Mouse (Mus musculus): Measurements from ENCODE around the gene Zfp790. TPM values are rescaled to one million over a fixed set of nuclear protein-coding genes. Genes with fewer than 3 reads are reported as not detected.
"Not testable (repeated sequence)": the region's sequence is repeated elsewhere in the genome, so short reads cannot be mapped to it uniquely, and the experiment has no call there.

Zfp790 gene
- total RNA-seq, 1 experiment from 2014 or later: 13.3 TPM

DNA sequence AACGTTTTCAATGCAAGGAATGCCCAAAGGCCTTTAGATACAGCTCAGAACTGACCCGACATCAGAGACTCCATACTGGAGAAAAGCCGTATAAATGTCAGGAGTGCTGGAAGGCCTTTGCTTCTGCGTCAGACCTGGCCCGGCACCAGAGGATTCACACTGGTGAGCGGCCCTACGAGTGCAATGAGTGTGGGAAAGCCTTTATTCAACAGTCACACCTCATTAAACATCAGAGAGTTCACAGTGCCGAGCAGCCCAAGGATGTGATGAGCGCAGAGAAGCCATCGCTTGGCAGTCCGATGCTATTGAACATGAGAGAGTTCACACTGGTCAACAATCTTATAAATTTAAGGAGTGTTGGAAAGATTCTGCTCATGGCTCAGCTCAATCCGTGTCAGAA, 13.9 kb downstream of the Zfp790 start:
- no peak for ATAC-seq (ENCODE audit: extremely low read depth, insufficient number of reproducible peaks, low FRiP score, poor library complexity, severe bottlenecking)

- ATAC-seq (ENCODE audit: extremely low read depth, insufficient number of reproducible peaks, low FRiP score, poor library complexity, severe bottlenecking): no peak
These were observed 20.9 kb downstream of the Zfp790 start for GRCm38 (mm10) chr7:29836816-29837215.

DNA sequence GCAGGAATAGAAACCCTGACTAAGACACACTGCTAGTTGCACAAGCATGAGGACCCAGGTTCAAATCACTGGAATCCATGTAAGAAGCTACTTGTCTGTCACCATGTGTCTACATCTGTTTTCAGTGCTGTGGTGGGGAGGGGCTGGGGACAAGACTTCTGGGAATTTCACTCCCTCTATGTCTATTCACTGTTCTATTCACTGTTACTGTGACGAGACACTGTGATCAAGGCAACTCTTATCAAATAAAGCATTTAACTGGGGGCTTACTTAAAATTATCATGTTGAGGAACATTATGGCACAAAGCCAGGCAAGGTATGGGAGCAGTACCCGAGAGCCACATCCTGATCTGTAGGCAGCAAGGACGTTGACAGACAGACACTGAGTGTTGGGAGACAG, 23.3 kb downstream of the Zfp790 start:
- ATAC-seq (ENCODE audit: extremely low read depth, insufficient number of reproducible peaks, low FRiP score, poor library complexity, severe bottlenecking): no peak

DNA sequence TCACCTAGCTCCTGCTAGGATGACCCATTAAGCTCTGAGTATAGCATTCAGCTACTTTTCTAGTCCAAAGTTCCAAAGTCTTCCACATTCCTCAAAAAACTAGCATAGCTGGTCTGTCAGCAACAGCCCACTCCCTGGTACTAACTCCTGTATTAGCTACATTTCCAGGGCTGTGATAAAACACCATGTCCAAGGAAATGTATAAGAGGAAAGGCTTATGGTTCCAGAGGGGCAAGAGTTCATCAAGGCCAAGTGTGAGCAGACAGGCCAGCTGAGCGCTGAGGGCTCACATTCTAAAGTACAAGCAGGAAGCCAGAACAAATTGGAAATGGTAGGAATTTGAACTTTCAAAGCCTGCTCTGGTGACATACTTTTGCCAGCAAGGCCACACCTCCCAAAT, 26.2 kb downstream of the Zfp790 start:
- ATAC-seq (ENCODE audit: extremely low read depth, insufficient number of reproducible peaks, low FRiP score, poor library complexity, severe bottlenecking): no peak

- ATAC-seq (ENCODE audit: extremely low read depth, insufficient number of reproducible peaks, low FRiP score, poor library complexity, severe bottlenecking): no peak
These were observed 28.7 kb downstream of the Zfp790 start for GRCm38 (mm10) chr7:29844616-29845015.

DNA sequence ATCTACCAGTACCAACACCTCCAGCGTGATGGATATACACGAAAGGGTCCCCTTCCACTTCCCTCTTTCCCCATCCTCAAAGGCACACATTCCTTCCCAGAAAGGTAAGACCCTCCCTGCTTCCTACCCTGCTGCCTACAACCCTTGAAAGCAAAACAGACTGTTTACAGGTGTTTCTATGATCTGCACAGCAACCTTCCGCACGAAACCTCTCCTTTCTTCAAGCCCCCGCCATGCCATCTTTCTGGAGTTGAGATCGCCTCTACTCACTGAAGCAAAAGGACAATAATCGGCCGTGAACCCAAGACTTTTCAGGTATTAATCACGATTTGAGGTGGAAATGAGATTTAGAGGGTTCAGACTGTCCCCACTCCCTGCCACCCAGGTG, 36.9 kb downstream of the Zfp790 start:
- ATAC-seq (ENCODE audit: extremely low read depth, insufficient number of reproducible peaks, low FRiP score, poor library complexity, severe bottlenecking): no peak

DNA sequence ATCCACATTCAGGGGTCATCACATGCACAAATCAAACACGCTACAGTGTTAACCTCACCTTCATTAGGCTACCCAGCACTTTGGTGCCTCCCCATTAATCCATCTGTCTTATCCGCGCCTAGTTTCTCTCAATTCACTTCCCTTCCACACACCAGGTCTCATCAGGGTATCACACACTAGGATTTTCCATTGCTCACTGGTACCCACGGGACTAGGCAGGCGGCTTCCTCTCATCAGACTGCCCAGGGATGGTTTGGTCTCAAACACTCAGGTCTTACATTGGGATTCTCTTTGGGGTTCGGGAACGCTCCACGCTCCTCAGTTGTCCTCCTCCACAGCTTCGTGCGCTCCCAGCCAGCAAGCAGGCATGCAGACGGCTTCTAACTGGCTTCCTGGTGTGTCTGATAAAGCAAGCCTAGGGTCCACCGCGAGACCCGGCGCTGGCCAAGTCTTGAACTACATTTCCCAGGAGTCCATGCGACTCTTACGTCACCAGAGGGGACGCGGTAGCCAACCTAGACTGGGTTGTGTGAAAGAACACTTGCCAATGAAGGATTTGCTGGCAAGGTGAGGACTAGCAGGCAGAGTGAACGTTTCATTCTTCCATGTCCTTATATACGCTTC, 37.4 kb downstream of the Zfp790 start, which contains the start of gene Zfp940:
Zfp940 (minus strand) TSS at position 451 of the 624 bp plus-strand sequence.
- peak; percentile 94 for ATAC-seq (ENCODE audit: extremely low read depth, insufficient number of reproducible peaks, low FRiP score, poor library complexity, severe bottlenecking)

DNA sequence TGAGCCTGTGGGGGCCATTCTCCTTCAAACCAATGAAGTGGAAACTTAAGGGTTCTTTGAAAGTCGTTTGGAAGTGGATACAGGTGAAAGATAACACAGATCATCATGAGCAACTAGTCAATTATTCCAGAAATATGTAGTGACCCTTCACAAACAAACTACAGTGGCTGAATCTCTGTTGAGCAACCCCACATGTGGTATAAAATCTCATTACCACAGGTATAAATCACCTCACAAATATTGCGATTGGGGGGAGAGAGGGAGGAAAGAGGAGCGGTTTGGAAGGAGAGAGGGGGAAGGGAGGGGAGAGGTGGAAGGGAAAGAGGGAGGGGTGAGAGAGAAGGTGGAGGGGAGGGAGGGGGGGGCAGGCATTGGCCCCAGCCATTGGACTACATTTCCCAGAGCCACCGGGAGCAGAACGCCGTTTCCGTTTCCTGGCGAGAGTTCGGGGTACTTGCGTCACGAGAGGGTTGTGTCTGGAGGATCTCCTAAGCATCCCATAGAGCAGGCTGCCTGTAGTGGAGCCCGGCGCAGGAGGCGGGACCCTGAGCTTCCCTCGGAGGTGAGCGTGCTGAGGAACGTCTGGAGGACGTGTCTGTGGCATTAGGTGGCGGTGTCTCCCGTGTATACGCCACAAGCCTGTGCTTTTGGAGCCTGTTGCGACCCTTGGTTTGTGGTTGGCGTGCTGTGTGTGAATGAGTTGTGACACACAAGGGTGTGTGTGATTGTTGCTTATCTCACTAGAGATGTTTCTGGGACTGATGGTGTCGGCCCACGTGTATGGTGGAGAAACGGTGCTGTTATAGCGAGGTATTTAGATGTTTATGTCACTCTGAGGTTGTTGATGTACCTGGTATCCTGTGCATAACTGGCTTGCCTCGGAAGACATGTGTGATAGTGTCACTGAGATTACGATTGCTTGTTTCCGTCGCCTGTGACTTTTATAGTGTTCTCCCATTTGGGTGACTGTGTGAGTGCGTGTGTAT, 43.9 kb downstream of the Zfp790 start, which contains the start of gene Zfp420:
Zfp420 (plus strand) TSS at position 448 of the 986 bp plus-strand sequence.
- peak; percentile 92 for ATAC-seq (ENCODE audit: extremely low read depth, insufficient number of reproducible peaks, low FRiP score, poor library complexity, severe bottlenecking)

DNA sequence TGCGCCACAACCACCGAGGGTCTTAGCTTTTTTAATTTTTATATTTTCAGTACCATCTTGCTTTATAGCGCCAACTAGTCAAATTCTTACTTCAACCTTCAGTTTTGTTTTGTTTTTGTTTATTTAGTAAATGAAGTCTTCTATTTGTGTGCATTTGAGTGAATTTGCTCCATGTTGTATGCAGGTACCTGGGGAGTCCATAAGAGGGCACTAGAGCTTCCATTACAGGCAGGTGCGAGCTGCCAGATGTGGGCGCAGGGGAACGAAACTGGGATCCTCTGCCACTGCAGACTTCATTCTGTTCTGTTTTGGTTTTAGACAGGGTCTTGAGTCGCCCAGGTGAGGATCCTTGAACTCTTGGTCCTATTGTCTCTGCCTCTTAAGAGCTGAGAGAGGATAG, 45.7 kb downstream of the Zfp790 start:
- no peak for ATAC-seq (ENCODE audit: extremely low read depth, insufficient number of reproducible peaks, low FRiP score, poor library complexity, severe bottlenecking)

DNA sequence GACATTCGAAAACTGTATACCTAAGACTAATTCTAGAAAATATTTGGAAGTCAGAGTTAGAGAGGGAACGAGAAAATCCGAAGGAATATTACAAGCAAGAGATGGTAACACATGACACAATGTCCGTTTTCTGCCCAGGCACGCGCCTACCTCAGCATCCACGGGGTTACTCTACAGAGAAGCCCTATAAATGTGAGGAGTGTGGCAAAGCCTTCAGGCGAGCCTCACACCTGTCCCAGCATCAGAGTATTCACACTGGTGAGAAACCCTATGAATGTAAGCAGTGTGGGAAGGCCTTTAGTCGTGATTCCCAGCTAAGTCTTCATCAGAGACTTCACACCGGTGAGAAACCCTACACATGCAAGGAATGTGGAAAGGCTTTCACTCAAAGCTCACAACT, 58.3 kb downstream of the Zfp790 start:
- no peak for ATAC-seq (ENCODE audit: extremely low read depth, insufficient number of reproducible peaks, low FRiP score, poor library complexity, severe bottlenecking)

GRCm38 (mm10) chr7:29877561-29877960, 61.6 kb downstream of the Zfp790 start:
- not testable (repeated sequence) for ATAC-seq (ENCODE audit: extremely low read depth, insufficient number of reproducible peaks, low FRiP score, poor library complexity, severe bottlenecking)

- ATAC-seq (ENCODE audit: extremely low read depth, insufficient number of reproducible peaks, low FRiP score, poor library complexity, severe bottlenecking): no peak
These were observed 64.1 kb downstream of the Zfp790 start for GRCm38 (mm10) chr7:29880056-29880455.

Other genes starting within 250 kb of the Zfp790 start
- gene Catsperg2, start 89.1 kb upstream of the Zfp790 start, total RNA-seq (2017): not detected in 2 replicates
- 22.2 and 23.5 TPM in 2 replicates for gene Zfp84, start 47.6 kb upstream of the Zfp790 start, total RNA-seq (2017)
- 0.12 and 0.58 TPM in 2 replicates for gene Zfp30, start 32.1 kb upstream of the Zfp790 start, total RNA-seq (2017)
- gene Zfp940, start 37.6 kb downstream of the Zfp790 start, total RNA-seq (2017): 10.4 and 10.7 TPM in 2 replicates
- gene Zfp420, start 43.9 kb downstream of the Zfp790 start, total RNA-seq (2017): 7.8 and 10.4 TPM in 2 replicates
- 9.0 and 10.8 TPM in 2 replicates for gene Zfp27, start 90.5 kb downstream of the Zfp790 start, total RNA-seq (2017)
- 2.6 and 5.1 TPM in 2 replicates for gene Zfp383, start 92.1 kb downstream of the Zfp790 start, total RNA-seq (2017)
- 7.2 and 10.9 TPM in 2 replicates for gene Zfp74, start 138.0 kb downstream of the Zfp790 start, total RNA-seq (2017)
- gene Zfp568, start 167.8 kb downstream of the Zfp790 start, total RNA-seq (2017): 10.7 and 18.5 TPM in 2 replicates
- gene Zfp14, start 235.3 kb downstream of the Zfp790 start, total RNA-seq (2017): 3.6 and 4.3 TPM in 2 replicates

All from neutrophil, adult 5-6 weeks (primary cell).